Mouse (Mus musculus) neural tube, embryonic 12.5 days (tissue): ENCODE measurements around the gene Krt10. TPM values are rescaled to one million over a fixed set of nuclear protein-coding genes. Genes with fewer than 3 reads are reported as not detected.

Experiments used
- ATAC-seq: fragments of 200-750 bp; cut with Nextera tagmentation; 2 replicates; pipeline ENCODE4 v1.8.0; 2017; ENCODE audit warnings: low read depth, mild to moderate bottlenecking, moderate TSS enrichment, moderate library complexity; ENCODE audit not compliant: low FRiP score
- H3K27ac ChIP-seq: fragments of 300-500 bp; sonication (generic); 2 replicates; pipeline ENCODE4 v1.5.1; 2016
- H3K27me3 ChIP-seq: fragments of 300-500 bp; sonication (generic); replicated peaks from 2 replicates; pipeline ENCODE4 v1.6.1; 2016; ENCODE audit warnings: mild to moderate bottlenecking
- H3K36me3 ChIP-seq: fragments of 300-500 bp; sonication (generic); 2 replicates; pipeline ENCODE4 v1.6.1; 2016; ENCODE audit warnings: mild to moderate bottlenecking
- H3K4me1 ChIP-seq: fragments of 300-500 bp; sonication (generic); 2 replicates; pipeline ENCODE4 v1.6.1; 2016
- H3K4me2 ChIP-seq: fragments of 300-500 bp; sonication (generic); replicated peaks from 2 replicates; pipeline ENCODE4 v1.6.1; 2016; ENCODE audit warnings: mild to moderate bottlenecking
- H3K4me3 ChIP-seq: fragments of 300-500 bp; sonication (generic); 2 replicates; pipeline ENCODE4 v1.5.1; 2016
- H3K9ac ChIP-seq: fragments of 300-500 bp; sonication (generic); 2 replicates; pipeline ENCODE4 v1.6.1; 2016; ENCODE audit warnings: mild to moderate bottlenecking
- H3K9me3 ChIP-seq: fragments of 300-500 bp; sonication (generic); 2 replicates; pipeline ENCODE4 v1.6.1; 2016; ENCODE audit warnings: mild to moderate bottlenecking
- WGBS: fragments of 180-500 bp; shearing (Covaris S2); methylation state at CpG from one replicate; pipeline ENCODE4 v1.1.7; 2016; 5-methylcytosine and 5-hydroxymethylcytosine counted together
- polyA plus RNA-seq: library from polyadenylated mRNA; unstranded; fragments of >200 nt; fragmentation: Nextera tagmentation; extraction: Ambion mirVana; gene quantifications from 2 replicates; pipeline ENCODE4 v1.2.1, GENCODE M21; 2016

Gene Krt10
- polyA plus RNA-seq, 1 experiment from 2014 or later, result 32.2 TPM

DNA sequence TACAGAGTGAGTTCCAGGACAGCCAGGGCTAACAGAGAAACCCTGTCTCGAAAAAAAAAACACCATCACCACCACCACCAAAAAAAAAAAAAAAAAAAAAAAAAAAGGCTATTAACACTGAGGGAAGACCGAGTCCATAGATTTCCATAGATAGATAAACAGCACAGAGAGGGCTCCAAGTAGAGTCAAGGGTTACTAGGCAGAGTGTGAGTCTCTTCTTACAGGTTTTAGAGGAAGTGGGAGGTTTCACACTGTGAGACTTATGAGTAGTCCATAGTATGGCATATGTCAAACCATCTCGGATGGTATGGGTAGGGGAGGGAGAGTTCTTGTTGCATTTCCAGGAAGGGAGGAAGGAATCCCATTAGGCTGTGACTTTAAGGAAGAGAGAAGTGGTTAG is 8.9 kb upstream of the Krt10 start:
- H3K9ac ChIP-seq, result no peak overlapping the region
- ATAC-seq, result no peak

DNA sequence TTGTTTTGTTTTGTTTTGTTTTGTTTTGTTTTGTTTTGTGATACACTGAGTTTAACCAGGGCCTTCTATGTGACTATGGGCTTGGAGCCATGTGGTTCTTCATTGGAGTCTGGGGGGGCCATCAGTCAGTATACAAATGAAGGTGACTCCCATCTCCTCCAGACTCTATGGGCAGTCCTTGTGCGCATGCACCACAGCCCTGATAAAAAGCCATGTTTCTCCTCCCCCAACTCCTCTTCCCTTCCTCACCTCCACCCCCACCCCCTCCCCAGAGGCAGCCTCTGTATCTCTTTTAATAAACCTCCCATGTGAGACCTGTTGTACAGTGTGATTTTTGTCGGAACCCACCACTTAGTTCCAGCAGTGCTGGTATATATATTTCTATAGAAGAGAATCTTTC is 7.5 kb upstream of the Krt10 start:
- Histone ChIP-seq H3K9me3 (no peaks in the 10 kb centered on the region), H3K4me1 (no peaks in the 10 kb centered on the region), H3K4me2 (no peak overlapping the region), H3K4me3 (no peak overlapping the region), H3K27me3 (no peaks in the 10 kb centered on the region), H3K27ac (no peak overlapping the region), H3K9ac (no peak overlapping the region), H3K36me3 (no peaks in the 10 kb centered on the region)
- 87% methylated on average over 2 of the region's 2 CpGs for WGBS
- ATAC-seq, result no peak

More for the DNA sequence above, 8.9 kb upstream of the Krt10 start:
- H3K4me1 ChIP-seq, result no peaks in the 10 kb centered on the region
- no peak overlapping the region for H3K27ac ChIP-seq
- H3K27me3 ChIP-seq, result no peaks in the 10 kb centered on the region
- H3K9me3 ChIP-seq, result no peaks in the 10 kb centered on the region
- no peak overlapping the region for H3K4me2 ChIP-seq
- H3K4me3 ChIP-seq, result no peak overlapping the region
- no peaks in the 10 kb centered on the region for H3K36me3 ChIP-seq
- WGBS, result 80% methylated on average over 3 of the region's 3 CpGs

DNA sequence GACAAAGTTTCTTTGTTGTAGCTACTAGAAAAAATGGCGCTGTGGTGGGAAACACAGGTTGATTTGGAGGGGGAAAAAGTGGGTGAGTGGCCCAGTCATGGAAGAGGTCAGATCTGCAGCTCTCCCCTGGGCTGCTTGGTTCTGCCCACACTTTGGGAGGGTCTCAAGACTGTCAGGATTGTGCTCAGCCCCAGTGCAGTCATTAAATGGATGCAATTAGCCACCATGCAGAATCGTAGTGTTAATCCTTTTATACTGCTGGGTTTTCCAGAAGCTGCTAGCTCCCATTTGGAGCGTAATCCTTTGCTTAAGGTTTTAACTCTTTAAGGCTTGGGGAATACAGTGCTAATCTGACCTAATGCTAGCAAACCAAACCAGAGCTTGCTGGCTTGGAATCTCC is 6.9 kb upstream of the Krt10 start:
- Histone ChIP-seq H3K27me3 (no peaks in the 10 kb centered on the region), H3K27ac (no peak overlapping the region), H3K4me3 (no peak overlapping the region), H3K4me1 (no peaks in the 10 kb centered on the region), H3K9ac (no peak overlapping the region), H3K9me3 (no peaks in the 10 kb centered on the region), H3K4me2 (no peak overlapping the region), H3K36me3 (no peaks in the 10 kb centered on the region)
- WGBS, result 42% methylated on average over 3 of the region's 3 CpGs
- ATAC-seq, result no peak

DNA sequence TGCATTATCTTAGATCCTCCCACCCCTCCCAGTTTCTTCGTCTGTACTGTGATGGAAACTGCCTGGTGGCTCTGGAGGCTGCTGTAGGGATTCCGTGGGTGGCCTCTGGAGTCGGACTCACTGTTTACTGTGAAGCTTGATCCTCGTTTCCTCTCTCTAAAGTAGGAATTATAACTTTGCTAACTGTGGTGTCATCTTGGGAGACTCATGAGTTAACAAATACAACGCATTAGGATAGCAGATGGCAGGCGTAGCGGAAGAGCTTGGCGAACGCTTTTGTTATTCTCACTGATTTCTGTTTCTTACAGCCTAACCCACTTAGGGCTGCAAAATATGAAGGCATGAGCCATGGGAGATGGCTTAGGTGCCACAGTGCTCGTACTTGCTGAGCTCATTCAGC is 3.3 kb upstream of the Krt10 start:
- no peak overlapping the region for H3K9ac ChIP-seq
- H3K4me1 ChIP-seq, result no peaks in the 10 kb centered on the region
- no peaks in the 10 kb centered on the region for H3K36me3 ChIP-seq
- no peak overlapping the region for H3K4me2 ChIP-seq
- no peak for ATAC-seq
- WGBS, result 88% methylated on average over 10 of the region's 10 CpGs
- no peak overlapping the region for H3K4me3 ChIP-seq
- H3K27me3 ChIP-seq, result no peaks in the 10 kb centered on the region
- H3K9me3 ChIP-seq, result no peaks in the 10 kb centered on the region
- H3K27ac ChIP-seq, result no peak overlapping the region

DNA sequence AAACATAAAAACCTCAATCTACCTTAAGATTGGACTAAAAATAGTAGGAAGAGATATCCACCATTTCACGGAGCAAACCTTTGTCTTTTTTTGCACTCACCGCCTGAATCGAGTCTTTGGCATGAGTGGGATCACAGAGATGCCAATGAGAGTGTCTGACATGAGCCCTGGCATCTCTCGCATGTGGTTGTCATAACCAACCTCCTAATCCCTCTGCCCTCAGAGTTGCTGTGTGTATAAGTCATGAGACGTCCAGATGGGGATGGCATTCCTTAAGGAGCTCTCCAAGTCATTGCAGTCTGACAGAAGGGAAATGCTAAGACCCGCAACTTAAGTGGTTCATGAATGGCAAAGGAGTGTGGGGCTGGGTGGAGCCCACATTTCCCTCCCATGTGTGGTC is 2.2 kb upstream of the Krt10 start:
- WGBS, result 88% methylated on average over 6 of the region's 6 CpGs

DNA sequence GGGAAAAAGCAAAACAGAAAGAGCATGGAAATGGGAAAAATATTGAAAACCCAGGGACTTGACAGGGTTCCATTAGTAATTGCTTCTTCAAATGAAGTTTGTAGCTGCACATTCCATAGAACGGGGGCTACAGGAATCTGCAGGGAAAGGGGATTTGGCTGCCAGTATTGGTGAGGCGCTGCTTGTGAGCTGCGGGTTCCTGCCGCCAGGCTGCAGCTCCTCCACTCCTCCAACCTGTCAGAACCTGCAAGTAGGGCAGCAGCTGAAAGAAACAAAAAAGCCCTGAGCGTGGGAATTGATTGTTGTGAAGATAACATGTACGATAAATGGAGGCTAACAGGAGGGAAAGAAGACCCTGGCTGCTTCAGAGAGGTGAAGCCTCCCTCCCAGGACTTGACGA is 1.7 kb upstream of the Krt10 start:
- WGBS, result 77% methylated on average over 7 of the region's 7 CpGs
- no peak for ATAC-seq

More for the DNA sequence above, 2.2 kb upstream of the Krt10 start:
- Histone ChIP-seq H3K36me3 (no peaks in the 10 kb centered on the region), H3K9ac (no peak overlapping the region), H3K9me3 (no peaks in the 10 kb centered on the region), H3K27ac (no peak overlapping the region), H3K4me3 (no peak overlapping the region), H3K4me1 (no peaks in the 10 kb centered on the region), H3K4me2 (no peak overlapping the region), H3K27me3 (no peaks in the 10 kb centered on the region)
- no peak for ATAC-seq

DNA sequence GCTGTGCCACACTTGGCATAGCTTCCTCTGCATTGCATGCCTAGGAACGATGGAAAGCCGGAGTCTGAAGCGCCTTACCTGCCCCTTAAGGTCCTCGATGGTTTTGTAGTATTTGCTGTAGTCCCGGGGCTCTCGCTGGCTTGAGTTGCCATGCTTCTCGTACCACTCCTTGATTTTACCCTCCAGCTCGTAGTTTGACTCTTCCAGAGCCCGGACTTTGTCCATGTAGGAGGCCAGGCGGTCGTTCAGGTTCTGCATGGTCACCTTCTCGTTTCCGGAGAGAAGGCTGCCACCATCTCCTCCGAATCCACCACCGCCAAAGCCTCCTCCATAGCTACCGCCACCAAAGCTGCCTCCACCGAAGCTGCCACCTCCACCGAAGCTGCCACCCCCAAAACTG is 503 bp downstream of the Krt10 start:
- no peak overlapping the region for H3K4me2 ChIP-seq
- no peaks in the 10 kb centered on the region for H3K9me3 ChIP-seq
- no peak overlapping the region for H3K9ac ChIP-seq
- H3K4me3 ChIP-seq, result no peak overlapping the region
- H3K27me3 ChIP-seq, result peaks cover 5% of the 10 kb centered on the region; the same call in 1 of the 2 replicates
- ATAC-seq, result no peak
- 94% methylated on average over 18 of the region's 18 CpGs for WGBS
- no peaks in the 10 kb centered on the region for H3K4me1 ChIP-seq
- H3K27ac ChIP-seq, result no peak overlapping the region
- H3K36me3 ChIP-seq, result no peaks in the 10 kb centered on the region

More for the DNA sequence above, 1.7 kb upstream of the Krt10 start:
- H3K27me3 ChIP-seq, result no peaks in the 10 kb centered on the region
- H3K9me3 ChIP-seq, result no peaks in the 10 kb centered on the region
- no peak overlapping the region for H3K9ac ChIP-seq
- H3K4me3 ChIP-seq, result no peak overlapping the region
- H3K4me1 ChIP-seq, result no peaks in the 10 kb centered on the region
- no peak overlapping the region for H3K27ac ChIP-seq
- H3K4me2 ChIP-seq, result no peak overlapping the region
- no peaks in the 10 kb centered on the region for H3K36me3 ChIP-seq

DNA sequence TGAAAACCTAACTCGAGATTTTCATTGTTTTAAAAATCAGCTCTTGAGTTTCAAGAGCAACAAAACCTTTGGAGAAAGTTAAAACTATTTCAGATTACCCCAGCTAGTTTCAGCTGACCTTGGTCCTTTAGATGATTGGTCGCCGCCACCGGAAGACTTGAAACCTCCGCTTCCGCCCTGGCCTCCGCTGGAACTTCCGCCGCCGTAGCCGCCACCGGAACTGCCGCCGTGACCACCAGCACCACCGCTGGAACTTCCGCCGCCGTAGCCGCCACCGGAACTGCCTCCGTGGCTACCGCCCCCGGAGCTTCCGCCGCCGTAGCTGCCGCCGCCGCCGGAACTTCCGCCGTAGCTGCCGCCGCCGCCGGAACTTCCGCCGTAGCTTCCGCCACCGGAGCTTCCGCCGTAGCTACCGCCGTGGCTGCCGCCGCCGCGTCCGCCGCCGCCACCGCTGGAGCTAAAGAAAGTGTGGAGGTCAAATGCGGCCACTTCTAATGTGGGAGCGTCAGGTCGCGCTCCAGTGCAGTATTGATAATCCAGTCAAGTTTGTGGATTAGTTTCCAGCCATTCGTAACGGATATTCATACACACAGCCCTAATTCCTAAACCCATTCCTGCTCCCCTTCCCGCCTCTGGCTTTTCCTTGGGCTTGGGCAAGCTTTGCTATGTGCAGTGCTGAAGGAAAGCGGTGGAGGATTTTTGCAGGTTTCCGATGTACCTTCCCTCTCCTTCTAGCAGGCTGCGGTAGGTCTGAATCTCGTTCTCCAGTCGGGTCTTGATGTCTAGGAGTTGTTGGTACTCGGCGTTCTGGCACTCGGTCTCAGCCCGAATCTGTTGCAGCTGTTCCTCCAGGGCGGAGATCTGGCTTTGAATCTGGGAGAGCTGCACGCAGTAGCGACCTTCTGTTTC is 3.1 kb downstream of the Krt10 start:
- Histone ChIP-seq H3K4me3 (peak overlapping the region; percentile 53), H3K4me2 (peak overlapping the region; percentile 70), H3K27ac (peak overlapping the region; percentile 89), H3K36me3 (no peaks in the 10 kb centered on the region), H3K27me3 (peaks cover 9% of the 10 kb centered on the region), H3K9me3 (no peaks in the 10 kb centered on the region), H3K9ac (peak overlapping the region; percentile 66), H3K4me1 (no peaks in the 10 kb centered on the region)
- 2% methylated on average over 71 of the region's 71 CpGs for WGBS
- peak; percentile 81 for ATAC-seq

DNA sequence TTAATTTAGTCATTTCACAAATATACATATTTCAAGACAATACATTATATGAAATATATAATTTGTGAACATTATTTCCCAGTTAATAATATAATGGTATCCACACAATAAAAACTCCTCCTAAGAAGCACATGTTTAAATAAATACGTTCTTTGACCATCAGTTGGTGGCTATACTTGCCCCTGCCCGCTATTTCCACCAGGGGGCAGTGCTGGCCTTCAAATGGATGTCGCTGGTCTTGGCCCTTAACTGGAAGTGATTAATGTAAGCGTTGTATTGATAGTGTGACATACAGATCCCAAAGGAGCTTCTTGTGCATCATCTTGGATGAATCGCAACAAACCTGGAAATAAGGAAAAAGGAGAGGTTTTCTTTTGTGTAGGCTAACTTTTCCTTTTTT is 9.6 kb downstream of the Krt10 start:
- ATAC-seq, result no peak
- H3K36me3 ChIP-seq, result no peaks in the 10 kb centered on the region
- no peak overlapping the region for H3K27ac ChIP-seq
- H3K4me1 ChIP-seq, result no peaks in the 10 kb centered on the region
- 17% methylated on average over 5 of the region's 5 CpGs for WGBS
- no peak overlapping the region for H3K4me2 ChIP-seq
- no peak overlapping the region for H3K9ac ChIP-seq
- peaks cover 9% of the 10 kb centered on the region for H3K27me3 ChIP-seq
- H3K4me3 ChIP-seq, result no peak overlapping the region
- no peaks in the 10 kb centered on the region for H3K9me3 ChIP-seq

DNA sequence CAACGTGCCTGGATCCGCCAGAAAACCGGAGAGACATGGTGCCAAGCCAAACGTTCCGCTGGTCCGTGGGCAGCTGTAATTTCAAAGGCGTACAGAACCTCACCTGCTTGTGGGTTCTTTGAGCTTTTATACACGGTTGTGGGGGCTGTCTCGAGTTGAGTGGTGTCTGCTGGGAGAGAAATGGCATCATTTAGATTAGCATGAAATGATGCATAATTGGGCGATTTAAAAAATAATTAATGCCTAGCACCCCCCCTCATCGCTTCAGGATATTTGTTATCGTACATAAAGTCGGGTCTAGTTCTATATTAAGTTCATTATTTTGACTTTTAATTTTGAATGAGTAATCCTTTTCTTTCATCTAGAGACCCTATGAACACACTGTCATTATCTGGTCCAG is 14.4 kb downstream of the Krt10 start, which contains the start of gene Krt28:
Krt28 (minus strand) TSS at position 101 of the 400 bp plus-strand sequence.
- 88% methylated on average over 13 of the region's 13 CpGs for WGBS
- no peaks in the 10 kb centered on the region for H3K27me3 ChIP-seq

DNA sequence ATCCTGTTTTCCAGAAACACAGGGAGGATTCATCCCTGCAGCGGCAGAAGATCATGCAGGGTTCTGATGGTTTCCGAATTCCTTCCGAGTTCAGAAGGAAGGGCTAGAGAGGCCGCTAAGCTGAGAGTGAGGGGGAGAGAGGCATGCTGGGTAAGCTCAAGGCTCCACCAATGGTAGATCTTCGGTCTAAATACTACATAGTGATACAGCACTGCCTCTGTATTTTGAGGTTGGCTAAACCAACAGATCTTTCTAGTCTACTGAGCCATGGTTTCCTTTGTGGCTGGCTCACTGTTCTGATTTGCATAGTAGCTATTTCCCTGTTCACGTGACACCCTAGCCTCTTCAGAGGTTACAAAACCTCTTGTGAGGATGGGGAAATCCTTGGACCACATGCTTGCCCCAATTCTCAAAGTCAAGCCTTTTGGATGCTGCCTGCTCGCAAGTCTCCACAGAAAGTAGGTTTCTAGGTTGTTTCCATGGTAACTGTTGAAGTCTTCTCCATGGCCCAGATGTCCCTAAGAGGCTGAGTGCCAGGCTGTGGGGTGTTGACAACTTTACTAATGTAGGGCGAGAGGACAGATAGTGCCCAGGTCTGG is 19.2 kb downstream of the Krt10 start:
- no peaks in the 10 kb centered on the region for H3K36me3 ChIP-seq
- WGBS, result 89% methylated on average over 8 of the region's 8 CpGs
- no peak overlapping the region for H3K27ac ChIP-seq
- no peak overlapping the region for H3K4me2 ChIP-seq
- no peaks in the 10 kb centered on the region for H3K9me3 ChIP-seq
- H3K4me1 ChIP-seq, result no peaks in the 10 kb centered on the region
- no peaks in the 10 kb centered on the region for H3K27me3 ChIP-seq
- no peak for ATAC-seq
- no peak overlapping the region for H3K4me3 ChIP-seq
- no peak overlapping the region for H3K9ac ChIP-seq

More for the DNA sequence above, 14.4 kb downstream of the Krt10 start, which contains the start of gene Krt28:
- no peaks in the 10 kb centered on the region for H3K9me3 ChIP-seq
- ATAC-seq, result no peak
- H3K4me1 ChIP-seq, result no peaks in the 10 kb centered on the region
- H3K4me3 ChIP-seq, result no peak within 1 kb of the TSS
- H3K27ac ChIP-seq, result no peak within 1 kb of the TSS
- H3K9ac ChIP-seq, result no peak within 1 kb of the TSS
- H3K36me3 ChIP-seq, result no peaks in the 10 kb centered on the region
- H3K4me2 ChIP-seq, result no peak within 1 kb of the TSS

DNA sequence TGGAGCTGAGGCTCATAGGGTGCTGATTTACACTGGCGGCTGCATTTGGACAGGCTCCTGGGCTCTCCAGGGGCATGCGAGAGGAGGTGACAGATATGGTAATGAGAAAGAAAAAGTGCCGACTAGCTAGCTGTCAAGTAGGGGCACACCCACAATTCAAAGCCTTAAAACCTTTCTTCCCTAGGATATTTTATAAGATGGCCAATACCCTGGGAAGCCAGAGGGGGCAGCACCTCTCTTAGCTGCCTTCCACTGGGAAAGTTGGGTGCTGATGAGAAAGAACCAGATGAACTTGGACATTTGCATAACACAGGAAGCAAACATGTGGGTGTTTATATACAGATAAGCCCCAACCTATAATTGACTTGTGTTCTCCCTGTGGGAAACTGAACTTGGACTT is 19.9 kb downstream of the Krt10 start:
- H3K9ac ChIP-seq, result no peak overlapping the region
- H3K9me3 ChIP-seq, result no peaks in the 10 kb centered on the region
- WGBS, result 11% methylated on average over 3 of the region's 3 CpGs
- H3K4me1 ChIP-seq, result no peaks in the 10 kb centered on the region
- H3K27me3 ChIP-seq, result no peaks in the 10 kb centered on the region
- H3K36me3 ChIP-seq, result no peaks in the 10 kb centered on the region
- H3K4me3 ChIP-seq, result no peak overlapping the region
- H3K27ac ChIP-seq, result no peak overlapping the region
- H3K4me2 ChIP-seq, result no peak overlapping the region
- no peak for ATAC-seq
